Mouse (Mus musculus): ENCODE data around the gene Ubxn11.

Gene Ubxn11

GRCm38 (mm10) chr4:134101979-134102741 lies at the start of gene Ubxn11:
Gene Ubxn11, plus strand, starts transcription at chr4:134102570.
- DNase-seq (ENCODE audit: low read depth): peak; percentile 90

- no peak for DNase-seq (ENCODE audit: low read depth)
These were observed 48.8 kb upstream of the Ubxn11 start, which contains the start of gene Zfp683 for GRCm38 (mm10) chr4:134053538-134053937. Gene Zfp683, plus strand, starts transcription at chr4:134053838.

DNA sequence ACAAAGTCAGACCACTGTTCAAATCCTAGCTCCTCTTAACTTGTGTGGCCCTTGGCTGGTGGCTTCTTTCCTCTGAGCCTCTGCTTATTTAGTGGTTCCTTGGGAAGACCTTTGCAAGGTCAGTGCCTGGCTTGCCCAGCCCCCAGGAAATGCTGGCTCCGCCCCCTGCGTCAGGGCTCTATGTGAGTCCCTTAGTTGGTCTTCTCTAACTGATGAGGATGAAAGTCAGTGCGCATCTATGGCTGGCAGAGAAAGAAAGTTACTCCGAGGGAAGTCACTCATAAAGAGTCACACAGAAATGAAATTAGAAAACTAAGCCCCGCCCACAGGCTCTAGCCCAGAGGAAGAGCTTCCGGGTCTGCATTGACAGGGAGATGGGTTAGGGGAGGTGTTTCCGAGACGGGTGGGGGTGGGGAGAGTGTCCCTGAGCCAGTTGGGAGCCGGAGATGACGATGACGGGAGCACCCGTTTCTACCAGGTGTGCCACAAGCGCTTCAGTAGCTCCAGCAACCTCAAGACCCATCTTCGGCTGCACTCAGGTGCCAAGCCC lies 44.1 kb upstream of the Ubxn11 start:
- no peak for DNase-seq (ENCODE audit: low read depth)

- no peak for DNase-seq (ENCODE audit: low read depth)
These were observed 43.5 kb upstream of the Ubxn11 start for GRCm38 (mm10) chr4:134058908-134059307.

DNA sequence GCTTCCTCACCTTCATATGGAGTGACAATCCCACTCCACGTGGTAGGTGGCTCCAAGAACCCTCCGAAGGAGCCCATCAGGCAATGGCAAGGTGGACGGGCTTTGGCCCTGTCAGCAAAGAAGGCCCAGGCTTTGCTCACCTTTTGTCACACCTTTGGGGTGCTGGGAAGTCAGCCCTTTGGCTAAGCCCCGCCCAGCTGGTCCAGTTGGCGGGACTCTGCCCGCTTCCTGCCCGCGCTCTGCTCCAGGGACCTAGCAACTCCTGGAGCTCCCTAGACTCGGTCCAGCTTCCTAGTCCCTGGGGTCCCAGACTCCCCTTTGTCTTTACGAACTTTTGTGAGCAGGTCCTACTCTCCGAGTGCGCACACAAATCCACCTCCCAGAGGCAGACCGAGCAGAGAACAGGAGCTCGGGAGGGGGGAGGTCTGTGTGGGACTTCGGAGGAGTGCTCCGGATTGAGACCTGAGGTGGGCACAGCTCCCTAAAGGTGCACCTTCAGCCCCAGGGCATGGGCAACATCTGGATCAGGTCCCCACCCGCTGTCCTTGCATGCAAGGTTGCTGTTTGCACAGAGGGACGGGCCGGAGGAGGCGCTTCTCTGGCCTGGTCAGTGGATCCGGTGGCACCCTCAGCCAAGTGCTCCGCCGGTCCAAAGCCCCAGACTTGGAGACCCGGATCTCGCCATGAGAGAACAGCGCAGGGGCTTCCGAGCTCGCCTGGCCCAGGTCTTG lies 42.1 kb upstream of the Ubxn11 start, which contains the start of gene Crybg2:
Gene Crybg2, plus strand, starts transcription at position 681 of the 731 bp plus-strand sequence.
- no peak for DNase-seq (ENCODE audit: low read depth)

- DNase-seq (ENCODE audit: low read depth): no peak
These were observed 41.1 kb upstream of the Ubxn11 start for GRCm38 (mm10) chr4:134061166-134061830.

- DNase-seq (ENCODE audit: low read depth): peak; percentile 59
These were observed 40.4 kb upstream of the Ubxn11 start for GRCm38 (mm10) chr4:134061944-134062446.

GRCm38 (mm10) chr4:134062561-134062960 lies 39.8 kb upstream of the Ubxn11 start:
- DNase-seq (ENCODE audit: low read depth): peak; percentile 31

DNA sequence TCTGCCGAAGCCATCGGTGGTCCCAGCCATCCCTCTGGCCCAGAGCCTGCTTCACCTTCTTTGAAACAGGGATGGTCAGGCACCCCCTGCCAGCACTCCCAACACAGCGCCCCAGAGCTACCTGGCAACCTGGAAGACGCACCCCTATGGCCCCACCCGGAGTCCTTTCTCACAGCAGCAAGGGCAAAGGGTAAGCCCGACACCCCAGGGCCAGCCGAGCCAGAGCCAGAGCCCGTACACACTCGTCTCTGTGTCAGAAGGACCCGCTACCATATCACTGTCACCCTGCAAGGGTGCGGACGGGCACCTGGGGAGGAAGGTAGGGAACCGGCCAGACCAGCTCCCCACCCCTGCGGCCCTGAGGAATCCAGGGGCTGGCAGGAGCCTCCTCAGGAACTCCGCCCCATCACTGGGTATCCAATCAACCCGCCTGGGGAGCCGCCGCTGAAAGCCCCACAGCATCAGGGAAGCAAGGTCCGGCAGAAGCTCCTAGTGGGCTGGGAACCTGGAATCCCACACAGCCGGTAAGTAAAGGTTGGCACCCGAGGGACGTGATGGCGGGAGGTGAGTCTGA lies 36.9 kb upstream of the Ubxn11 start:
- DNase-seq (ENCODE audit: low read depth): no peak

- no peak for DNase-seq (ENCODE audit: low read depth)
These were observed 35.0 kb upstream of the Ubxn11 start for GRCm38 (mm10) chr4:134067383-134067782.

- no peak for DNase-seq (ENCODE audit: low read depth)
These were observed 34.4 kb upstream of the Ubxn11 start for GRCm38 (mm10) chr4:134067833-134068544.

DNA sequence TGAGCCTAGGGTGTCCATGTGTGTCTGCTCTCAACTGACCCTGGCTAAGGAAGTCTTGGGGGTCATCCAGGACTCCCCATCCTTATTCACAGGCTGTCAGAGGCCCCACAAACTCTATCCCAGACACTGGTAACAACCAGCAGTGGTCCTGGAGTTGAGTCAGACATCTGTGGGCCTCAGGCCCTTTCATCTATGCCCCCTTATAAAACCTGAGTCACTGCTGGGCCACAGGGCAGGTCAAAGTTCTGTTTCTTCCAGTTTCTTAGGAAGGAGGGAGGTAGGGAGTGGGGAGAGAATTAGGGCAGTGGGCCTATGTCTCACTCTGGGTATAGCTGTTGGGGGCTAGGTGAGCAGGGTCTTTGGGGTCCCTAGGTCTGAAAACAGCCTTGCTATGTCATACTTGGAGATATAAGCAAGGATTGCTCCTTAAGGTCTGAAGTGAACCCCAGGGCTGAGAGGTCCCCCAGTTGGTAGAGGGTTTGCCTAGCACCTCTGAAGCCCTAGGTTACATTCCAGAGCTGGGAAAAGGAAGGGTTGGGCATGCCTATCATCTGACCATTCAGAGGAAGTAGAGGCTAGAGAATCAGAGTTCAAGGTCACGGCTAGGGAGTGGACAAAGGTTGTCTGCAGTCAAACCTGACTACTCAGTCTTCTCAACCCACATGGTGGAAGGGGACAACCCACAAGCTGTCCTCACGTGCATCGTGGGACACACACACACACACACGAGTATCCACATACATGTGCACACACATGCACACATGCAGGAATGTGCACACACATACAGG lies 33.4 kb upstream of the Ubxn11 start:
- no peak for DNase-seq (ENCODE audit: low read depth)

DNA sequence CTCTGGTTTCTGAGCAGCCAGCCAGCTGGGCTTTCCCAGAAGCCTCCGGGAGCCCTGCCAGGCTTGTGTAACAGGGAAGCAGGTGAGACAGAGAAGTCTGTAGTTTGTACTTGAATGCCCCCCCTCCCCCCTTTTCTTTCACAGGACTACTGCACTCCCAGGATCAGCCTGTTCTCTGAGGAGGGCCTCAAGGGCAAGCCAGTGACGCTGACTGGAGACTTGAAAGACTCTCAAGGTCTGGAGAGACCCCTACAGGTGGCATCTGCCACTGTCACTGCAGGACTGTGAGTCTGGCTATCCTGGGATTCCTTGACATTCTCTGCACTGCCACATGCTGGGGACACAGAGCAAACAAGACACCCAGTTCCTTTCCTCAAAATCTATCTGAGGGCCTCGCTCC lies 23.7 kb upstream of the Ubxn11 start:
- peak; percentile 43 for DNase-seq (ENCODE audit: low read depth)

DNA sequence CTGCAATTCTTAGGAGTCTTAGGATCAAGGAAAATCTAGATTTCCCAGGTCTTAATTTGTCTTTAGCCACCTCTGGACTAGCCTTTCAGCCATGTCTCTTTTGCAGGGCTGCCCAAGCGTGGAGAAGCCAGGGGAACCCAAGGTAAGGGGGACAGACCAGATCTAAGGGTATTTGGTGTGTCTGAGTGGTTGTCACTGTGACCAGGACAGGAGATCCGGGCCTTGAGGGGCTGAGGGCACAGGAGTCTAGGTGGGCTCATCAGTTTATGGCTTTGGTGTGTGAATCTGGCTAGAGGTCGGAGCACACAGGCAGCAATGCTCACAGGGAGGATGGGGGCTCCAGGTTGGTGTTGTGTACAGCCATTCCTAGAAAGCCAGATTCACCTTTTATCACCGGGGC lies 21.7 kb upstream of the Ubxn11 start:
- no peak for DNase-seq (ENCODE audit: low read depth)

- peak; percentile 66 for DNase-seq (ENCODE audit: low read depth)
These were observed 20.5 kb upstream of the Ubxn11 start for GRCm38 (mm10) chr4:134081730-134082386.

DNA sequence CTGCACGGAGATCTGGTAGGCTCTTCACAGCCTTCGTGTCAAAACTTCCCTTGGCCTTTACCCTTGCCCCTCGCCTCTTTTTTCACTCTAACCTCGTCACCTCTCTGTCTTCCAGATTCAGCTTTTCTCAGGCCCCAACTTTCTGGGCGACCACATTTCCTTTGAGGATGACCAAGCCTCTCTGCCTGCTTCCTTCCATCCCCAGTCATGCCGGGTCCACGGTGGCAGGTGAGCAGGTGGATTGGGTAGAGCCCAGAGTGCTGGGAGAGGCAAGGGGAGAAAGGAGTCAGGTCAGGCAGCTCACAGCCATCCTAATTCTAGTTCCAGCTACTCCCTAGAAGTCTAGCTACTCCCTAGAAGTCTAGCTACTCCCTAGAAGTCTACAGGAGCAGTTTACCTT lies 19.9 kb upstream of the Ubxn11 start:
- no peak for DNase-seq (ENCODE audit: low read depth)

- no peak for DNase-seq (ENCODE audit: low read depth)
These were observed 17.4 kb upstream of the Ubxn11 start for GRCm38 (mm10) chr4:134084999-134085398.

DNA sequence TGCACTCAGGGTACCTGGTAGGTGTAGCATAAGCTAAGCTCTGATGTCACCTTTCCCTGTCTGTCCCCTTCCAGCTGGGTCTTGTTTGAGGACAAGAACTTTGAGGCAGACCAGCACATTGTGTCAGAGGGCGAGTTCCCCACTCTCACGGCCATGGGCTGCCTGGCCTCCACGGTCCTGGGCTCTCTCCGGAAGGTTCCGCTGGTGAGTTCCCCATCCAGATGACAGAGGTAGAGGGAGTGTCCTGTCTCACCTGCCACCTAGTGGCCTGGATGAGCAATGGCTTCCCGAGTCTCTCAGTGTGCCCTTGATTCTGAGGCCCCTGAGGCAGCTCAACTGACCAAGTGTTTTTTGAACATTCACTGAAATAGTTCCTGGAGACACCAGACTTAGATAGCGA lies 15.0 kb upstream of the Ubxn11 start:
- DNase-seq (ENCODE audit: low read depth): no peak

DNA sequence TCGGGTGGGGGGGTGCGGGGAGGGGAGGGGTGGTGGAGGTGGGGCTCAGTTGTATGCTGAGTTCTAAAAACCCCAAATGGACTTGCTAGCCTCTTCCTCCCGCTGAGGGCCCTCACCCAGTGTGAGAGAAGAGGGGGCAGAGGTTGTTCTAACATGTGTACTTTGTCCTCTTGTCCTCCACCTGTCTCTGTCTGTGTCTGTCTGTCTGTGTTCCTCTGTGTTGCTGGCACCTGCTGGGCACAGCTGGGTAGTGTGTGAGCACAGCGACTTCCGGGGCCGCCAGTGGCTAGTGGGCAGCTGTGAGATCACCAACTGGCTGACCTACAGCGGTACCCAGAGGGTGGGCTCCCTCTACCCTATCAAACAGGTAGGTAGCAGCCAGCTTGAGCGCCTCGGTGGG lies 13.3 kb upstream of the Ubxn11 start:
- no peak for DNase-seq (ENCODE audit: low read depth)
